Mouse (Mus musculus) thymus, adult 2 months (tissue): Measurements from ENCODE around the gene Ttc9c.

ENCODE experiments used
- CTCF ChIP-seq: fragments of 200-500 bp; IDR thresholded peaks from 2 replicates; pipeline ENCODE4 v1.5.1; 2012; ENCODE audit warnings: mild to moderate bottlenecking, control low read depth, low read length, moderate library complexity, borderline replicate concordance; ENCODE audit not compliant: control insufficient read depth, poor library complexity, insufficient read depth; ENCODE audit errors: extremely low read depth
- POLR2A ChIP-seq: fragments of 200-500 bp; IDR thresholded peaks from 2 replicates; pipeline ENCODE4 v1.6.1; 2012; ENCODE audit warnings: mild to moderate bottlenecking, low read length, control low read depth, moderate library complexity; ENCODE audit not compliant: control insufficient read depth, poor library complexity, insufficient read depth; ENCODE audit errors: extremely low read depth

DNA sequence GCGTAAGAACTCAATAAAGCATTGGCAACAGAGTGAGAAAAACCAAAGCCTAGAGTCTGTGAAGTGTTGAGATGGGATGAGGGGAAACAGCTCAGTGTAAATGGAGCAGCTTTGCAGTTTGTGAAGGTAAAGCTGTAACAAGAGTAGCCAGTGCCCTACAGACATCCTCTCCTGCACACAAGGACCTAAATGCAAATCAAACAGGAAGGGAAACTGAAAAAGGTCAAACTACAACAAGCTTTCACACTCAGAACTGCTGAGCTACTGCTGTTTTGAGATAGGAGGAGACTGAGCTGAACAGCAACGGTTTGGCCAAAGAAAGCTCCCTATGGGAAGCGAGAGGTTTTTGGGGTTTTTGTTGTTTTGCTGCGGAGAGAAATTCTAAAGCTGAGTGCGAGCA is 12.3 kb downstream of the Ttc9c start:
- no peak for TF ChIP-seq CTCF
- no peak for TF ChIP-seq POLR2A
